Mouse (Mus musculus) bone marrow macrophage, adult 2 months (primary cell): ENCODE data around the gene Nfatc2ip.

ENCODE experiments used
- CTCF ChIP-seq: IDR thresholded peaks from 2 replicates; pipeline ENCODE4 v1.5.1; 2012; ENCODE audit warnings: low read depth, mild to moderate bottlenecking, low read length, moderate library complexity
- POLR2A ChIP-seq: IDR thresholded peaks from 2 replicates; pipeline ENCODE4 v1.6.1; 2012; ENCODE audit warnings: mild to moderate bottlenecking, low read depth, low read length, borderline replicate concordance

- TF ChIP-seq POLR2A (no peak), CTCF (no peak)
These were observed 27.6 kb upstream of the Nfatc2ip start for GRCm38 (mm10) chr7:126424161-126424560.
